Mouse (Mus musculus) right cerebral cortex, postnatal 4 days (tissue): Measurements from ENCODE around the gene Slc36a2.

Source experiments
- DNase-seq: peaks from one replicate; pipeline ENCODE4 v3.0.0-alpha.2; 2022

Slc36a2 gene

DNA sequence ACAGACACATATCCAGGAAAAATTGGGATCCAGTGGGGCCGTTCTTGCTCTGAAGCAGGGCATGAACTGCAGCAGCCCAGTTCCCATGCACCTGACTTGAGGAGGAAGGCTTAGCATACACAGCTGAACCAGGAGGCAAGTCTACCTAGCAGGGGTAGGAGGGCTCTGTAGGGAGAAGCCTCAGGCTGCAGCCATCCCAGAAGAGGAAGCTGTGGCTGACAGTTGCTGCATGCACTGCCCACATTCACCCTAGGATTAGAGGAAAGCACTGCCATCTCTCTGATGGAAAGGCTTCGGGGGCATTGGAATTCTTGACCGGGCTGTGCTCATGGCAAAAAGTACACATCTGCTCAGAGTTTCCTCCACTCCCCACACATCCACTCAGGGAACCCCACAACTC is 5.0 kb downstream of the Slc36a2 start:
- DNase-seq, result no peak

DNA sequence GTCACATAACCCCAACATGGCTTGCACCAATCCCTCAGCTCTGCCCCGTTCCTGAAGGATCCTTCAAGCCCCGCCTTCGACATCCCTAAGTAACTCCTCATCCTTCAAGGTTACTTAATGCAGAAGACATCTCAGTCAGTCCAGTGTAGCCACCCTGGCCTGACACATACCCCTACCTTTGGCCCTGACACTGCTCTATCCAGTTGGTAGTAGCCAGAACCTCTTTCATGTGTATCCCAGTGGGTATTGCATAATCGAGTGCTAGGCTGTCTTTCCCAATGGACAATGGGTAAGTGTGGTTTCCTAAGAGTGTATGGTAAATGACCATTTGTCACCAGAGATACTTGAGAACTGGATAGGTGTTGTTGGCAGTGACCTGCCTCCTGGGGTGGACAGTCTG is 6.0 kb downstream of the Slc36a2 start:
- DNase-seq, result no peak

DNA sequence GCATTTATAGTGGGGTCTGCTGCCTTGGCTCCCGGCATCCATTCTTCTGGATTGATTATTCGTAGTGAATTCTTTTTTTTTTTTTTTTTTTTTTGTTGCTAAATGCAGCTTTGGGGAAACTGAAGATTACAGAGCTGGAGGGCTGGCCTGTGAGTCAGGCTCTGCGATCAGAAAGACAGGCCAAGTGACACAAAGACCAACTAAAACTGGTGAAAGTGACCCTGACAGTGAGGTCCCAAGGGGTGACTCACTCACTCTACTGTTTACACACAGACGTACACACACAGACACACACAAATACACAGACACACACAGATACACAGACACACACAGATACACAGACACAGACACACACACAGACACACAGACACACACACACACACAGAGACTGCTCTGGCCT is 14.4 kb downstream of the Slc36a2 start:
- no peak for DNase-seq

DNA sequence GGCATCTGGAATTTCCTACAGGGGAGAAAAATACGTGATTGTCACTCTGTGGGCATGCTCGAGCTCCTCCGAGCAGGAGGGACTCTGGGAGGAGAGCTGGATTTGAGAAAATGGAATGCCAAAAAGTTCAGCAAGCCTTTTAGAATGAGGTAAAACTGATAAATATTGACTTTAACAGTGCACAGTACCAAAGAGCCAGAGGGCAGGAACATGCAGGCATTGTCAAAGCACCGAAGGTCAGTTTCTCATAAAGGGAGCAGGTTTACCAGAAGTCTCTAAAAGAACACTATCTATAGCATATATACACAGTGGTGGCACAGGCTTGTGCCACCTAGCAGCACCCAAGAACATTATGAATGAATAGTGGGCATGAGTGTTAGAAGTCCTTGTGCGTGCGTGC is 16.0 kb downstream of the Slc36a2 start:
- no peak for DNase-seq

DNA sequence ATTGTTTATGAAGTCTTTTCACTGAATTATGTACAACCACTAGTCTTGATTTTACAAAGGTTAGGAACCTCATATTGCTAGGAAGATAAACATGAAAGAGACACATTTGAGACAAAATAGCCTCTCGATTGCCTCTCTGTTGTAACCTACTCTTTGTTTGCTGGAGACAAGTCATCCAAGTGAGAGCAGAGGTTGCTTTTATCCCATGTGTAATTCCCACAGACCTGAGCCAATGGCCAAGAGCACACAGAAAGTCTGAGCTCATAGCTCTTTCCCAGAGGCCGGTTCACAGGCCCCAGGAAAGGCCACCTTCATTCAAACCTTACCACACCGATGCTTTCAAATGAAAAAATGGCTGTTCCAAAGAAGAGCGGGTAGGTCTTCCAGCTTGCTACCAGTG is 16.4 kb downstream of the Slc36a2 start:
- DNase-seq, result no peak

DNA sequence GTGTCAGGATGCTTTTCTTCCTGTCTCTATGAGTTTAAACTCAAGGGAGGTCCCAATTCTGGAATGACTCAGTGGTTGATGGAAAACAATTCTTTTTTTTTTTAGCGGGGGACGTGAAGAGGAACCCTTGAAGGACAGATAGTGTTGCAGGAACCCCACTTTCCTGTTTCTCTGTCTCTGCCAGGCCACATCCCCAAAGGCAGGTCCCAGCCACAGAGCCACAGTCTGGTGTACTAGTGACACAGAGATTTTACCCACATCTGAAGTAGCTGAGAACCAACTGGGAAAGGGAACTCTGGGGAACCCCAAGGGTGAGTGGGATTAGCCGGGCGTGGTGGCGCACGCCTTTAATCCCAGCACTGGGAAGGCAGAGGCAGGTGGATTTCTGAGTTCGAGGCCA is 19.1 kb downstream of the Slc36a2 start:
- no peak for DNase-seq

DNA sequence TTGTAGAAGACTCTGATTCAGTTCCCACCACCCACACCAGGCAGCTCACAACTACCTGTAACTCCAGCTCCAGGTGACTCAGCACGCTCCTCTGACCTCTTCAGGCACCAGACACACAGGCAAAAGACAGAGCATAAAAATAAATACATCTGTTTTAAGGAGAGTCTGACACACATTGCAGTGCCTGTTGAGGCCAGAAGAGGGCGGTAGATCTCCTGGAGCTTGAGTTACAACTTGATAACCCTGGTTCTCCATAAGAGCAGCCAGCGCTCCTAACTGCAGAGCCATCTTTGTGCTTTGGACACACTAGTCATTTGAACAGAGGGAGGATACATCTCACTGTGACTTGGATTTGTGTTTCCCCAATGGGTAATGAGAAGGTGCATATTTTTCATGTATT is 20.2 kb downstream of the Slc36a2 start:
- DNase-seq, result peak; percentile 7

DNA sequence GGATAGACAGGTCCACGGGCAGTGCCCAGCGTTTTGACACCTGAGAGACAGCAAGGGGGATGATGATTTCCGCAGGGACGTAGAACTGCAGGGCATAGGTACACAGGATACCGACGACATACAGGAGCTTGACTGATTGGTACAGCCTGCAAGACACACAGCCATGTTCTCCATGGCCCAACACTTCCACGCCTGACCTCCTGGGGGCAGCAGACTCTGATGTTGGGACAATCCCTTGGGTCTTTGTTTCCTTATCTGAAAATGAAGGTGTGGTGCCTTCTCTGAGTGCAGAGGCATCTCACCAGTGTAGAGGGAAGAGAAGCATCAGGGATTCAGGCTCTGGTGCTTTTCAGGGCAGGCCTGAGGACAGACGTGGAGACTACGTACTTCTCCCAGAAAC is 22.2 kb downstream of the Slc36a2 start:
- peak; percentile 27 for DNase-seq

DNA sequence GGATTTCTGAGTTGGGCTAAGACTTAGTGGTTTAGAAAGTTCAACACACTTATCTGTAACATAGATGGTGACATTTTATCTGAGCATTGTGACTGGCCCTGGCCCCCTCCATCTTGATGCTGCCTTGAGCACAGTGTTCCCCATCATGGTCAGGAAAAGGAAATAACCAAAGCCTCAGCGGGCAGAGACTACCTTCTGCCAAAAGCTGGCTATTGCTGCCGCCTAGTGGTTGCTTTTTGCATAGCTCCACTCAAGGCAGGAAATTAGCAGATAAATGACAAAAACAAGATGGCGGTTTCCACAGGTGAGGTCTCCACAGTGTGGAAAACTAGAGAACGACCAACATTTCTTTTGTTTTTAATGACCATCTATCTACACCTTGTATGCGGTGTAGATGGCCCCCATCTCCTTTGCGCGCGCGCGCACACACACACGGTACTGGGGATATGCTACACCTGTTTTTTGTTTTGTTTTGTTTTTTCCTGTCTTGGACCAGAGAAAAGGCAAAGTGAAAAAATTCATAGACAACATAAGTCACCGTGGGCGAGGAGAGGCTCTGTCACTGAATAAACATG is 26.0 kb downstream of the Slc36a2 start:
- DNase-seq, result peak; percentile 83

DNA sequence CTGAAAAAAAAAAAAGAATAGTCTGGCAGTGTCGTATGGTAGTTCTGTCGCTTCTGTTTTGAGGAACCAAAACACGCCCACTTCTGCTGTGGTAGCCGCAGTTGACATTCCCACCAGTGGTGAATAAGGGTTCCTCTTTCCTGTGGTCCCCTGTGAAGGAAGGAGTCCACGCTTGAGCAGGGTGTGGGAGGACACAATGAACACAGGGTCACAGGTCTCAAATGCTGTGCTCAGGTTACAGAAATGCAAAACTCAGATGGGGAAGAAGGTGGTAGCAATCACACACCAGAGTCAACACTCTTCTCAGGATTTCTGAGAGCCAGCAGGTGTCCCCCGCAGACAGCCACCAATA is 29.8 kb downstream of the Slc36a2 start:
- no peak for DNase-seq

DNA sequence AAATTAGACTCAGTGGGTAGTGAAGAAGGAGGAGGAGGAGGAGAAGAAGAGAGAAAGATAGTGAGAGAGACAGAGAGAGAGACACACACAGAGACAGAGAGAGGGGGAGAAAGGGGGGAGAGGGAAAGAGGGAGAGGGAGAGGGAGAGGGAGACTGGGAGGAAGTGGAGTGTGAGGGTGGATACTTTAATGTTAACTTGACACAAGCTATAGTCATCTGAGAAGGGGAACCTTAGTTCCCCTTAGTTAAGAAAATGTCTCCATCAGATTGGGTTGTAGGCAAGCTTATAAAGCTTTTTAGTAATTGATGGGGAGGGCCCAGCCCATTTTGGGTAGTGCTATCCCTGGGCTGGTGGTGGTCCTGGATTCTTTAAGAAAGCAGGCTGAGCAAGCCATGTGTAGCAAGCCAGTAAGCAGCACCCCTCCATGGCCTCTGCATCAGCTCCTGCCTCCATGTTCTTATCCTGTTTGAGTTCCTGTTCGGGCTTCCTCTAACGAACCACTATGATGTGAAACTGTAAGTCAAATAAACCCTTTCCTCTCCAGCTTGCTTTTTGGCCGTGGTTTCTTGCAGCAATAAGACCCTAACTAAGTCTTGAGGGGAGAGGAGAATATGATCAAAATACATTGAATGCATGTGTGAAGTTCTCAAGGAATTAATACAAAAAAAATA is 30.3 kb downstream of the Slc36a2 start:
- DNase-seq, result no peak

DNA sequence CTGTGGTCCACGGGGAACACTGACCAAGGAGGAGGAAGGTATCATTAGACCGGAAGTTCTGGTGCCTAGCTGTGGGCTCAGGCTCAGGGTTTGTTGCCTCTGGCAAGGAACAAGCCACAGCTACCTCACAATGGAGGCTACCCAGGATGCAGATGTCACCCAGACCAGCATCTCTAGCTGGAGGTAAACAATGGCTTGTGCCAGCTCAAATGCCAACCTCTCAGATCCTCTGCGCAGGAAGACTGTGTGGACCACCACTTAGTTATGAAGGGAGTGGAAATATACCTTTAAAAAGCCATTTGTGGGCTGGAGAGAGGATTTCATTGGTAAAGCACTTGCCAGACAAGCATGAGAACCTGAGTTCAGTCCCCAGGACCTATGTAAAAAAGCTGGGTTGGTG is 33.3 kb downstream of the Slc36a2 start, which contains the start of gene Slc36a3:
TSS of gene Slc36a3 (minus strand) at position 101 of the 400 bp plus-strand sequence.
- DNase-seq, result no peak

DNA sequence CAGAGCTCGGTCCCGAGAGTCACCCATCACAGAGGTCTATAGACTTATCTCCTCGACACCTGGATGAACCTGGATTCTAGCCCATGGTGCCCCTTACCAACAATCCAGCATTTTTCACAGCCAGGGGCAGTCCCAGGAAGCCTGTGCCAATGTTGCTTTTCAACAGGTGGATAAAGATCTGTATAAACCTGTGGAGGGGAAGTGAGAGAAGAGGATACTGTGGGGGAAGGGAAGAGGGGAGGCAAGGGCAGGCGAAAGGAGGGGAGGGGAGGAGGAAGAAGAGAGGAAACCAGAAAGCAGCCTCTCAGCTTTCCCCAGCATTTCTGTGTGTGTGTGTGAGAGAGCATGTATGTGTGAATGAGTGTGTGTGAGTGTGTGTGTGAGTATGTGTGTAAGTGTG is 36.4 kb downstream of the Slc36a2 start:
- DNase-seq, result no peak

DNA sequence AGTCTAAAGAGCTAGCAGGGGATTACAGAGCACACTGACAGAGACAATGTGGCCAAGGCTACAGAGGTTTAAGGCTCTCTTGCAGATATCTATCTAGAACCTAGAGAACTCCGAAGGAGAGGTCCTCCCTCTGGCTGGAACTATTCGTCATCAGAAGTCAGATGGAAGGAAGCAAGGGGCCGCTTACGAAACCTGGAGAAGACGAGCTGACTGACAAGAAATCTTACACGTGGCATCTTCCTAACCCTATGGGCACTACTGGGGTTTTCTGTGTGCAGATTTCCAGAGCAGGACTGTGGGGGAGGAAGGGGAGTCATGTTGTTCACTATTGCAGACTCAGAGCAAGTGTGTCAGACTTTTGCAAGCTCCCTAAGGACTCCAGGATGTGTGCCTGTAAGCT is 37.5 kb downstream of the Slc36a2 start:
- DNase-seq, result no peak

DNA sequence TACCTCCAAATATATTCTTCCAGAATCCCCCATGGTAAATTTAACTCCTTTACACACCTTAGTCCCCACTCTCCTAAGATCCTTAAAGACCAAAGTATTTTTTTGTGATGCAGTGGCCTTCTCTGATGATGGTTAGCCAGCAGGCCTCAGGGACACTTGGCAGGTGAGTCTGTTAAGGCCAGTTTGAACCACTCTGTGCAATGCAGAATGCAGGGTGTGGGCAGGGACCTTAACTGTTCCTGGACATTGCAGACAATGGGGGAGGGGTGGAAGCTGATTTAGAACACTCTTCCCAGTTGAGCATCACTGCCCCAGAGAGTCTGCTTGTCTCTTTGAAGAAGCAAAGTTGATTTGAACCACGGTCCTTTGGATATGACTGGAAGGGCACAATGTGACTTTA is 38.0 kb downstream of the Slc36a2 start:
- no peak for DNase-seq

DNA sequence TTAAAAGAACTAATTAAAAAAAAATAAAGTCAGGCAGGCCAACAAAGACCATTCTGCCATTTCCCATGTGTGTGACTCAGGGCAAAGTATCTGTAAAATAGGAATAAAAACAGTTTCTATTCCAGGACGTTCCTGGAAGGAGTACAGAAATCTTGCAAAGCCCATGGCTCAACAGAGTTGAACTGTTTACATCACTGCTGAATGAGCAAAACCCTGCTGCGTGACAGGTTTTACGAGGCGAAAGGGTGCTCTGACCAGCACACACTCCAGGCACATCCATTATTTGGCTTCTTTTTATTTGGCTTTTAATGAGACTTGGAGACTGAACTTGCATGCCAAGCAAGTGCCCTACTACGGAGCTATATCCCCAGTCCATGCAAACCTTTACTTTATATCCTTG is 40.9 kb downstream of the Slc36a2 start:
- no peak for DNase-seq

DNA sequence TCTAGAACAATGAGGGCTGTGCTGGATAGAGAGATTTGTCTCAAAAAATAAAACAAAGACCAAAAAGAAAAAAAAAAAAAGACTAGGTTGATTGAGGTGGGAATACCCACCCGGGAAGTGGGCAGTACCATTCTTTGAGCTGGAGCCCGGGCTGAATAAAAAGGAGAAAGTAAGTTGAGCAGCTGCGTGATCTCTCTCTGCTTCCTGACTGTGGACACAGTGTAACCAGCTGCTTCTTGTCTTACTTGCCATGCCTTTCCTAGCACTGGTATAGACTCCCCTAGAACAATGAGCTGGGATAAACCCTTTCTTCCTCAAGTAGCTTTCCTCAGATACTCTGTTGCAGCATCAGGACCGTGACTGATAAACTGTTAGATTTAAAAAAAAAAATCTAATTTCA is 43.4 kb downstream of the Slc36a2 start:
- no peak for DNase-seq

DNA sequence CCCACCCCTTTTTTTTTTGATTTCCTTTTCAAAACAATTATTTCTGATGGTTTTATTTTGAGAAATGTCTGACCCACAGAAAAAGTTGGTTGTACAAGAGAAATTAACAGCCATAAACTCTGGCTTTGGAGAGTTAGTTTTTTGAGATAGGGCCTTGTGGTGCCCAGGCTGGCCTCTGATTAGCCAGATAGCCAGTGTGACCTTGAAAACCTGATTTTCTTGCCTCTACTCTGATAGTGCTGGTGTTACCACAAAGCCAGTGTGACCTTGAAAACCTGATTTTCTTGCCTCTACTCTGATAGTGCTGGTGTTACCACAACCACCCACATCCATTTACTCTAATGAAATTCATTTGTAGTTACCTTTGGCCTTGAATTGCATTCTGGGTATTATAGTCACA is 47.2 kb downstream of the Slc36a2 start:
- no peak for DNase-seq

DNA sequence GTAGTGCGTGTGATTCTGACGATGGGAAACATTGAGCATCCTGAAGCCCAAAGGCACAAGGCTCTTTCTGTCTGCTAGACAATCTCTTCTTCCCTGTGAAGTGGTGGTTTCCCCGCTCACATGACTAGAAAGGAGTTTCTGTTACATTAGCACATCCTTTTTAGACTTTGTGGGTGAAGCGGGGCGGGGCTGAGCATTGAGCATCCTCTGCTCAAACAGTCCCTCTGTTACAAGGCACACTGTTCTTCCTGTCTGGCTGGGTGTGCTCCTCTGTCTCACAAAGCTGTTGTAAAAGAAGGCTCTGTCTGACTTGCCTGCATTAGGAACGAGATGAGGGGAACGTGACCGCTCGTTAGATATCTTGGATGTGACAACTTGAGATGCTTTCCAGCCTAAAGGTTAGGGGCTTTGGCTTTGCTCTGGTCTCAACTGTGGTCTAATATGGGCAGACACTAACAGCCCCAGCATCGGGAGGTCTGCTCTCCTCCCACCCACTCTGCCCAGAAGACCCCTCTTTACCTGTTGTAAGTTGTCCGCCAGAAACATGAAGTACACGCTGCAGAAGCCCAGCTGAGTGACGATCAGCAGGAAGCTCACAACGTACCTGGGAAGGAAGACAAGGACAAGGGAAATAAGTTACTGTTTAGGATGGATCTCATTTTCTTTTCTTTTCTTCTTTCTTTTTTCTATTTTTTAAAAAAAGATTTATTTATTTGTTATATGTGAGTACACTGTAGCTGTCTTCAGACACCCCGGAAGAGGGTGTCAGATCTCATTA is 47.9 kb downstream of the Slc36a2 start:
- DNase-seq, result no peak

DNA sequence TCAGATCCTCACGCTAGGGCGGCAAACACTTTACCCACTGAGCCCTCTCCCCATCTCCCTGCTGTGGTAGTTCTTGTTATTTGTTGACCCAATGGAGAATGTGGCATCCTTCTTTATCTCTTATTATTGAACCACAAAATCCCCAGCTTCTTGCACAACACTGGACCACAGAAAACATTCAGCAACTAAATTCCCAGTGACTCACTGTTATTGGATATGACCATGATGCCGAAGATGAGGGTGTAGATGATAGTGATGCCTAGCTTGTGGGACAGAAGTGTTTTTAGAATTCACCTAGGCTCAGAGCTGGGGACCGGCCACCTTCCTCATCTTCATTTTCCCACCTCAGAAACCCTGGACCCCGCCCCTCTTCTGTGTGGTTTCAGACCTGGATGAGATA is 50.0 kb downstream of the Slc36a2 start:
- no peak for DNase-seq

DNA sequence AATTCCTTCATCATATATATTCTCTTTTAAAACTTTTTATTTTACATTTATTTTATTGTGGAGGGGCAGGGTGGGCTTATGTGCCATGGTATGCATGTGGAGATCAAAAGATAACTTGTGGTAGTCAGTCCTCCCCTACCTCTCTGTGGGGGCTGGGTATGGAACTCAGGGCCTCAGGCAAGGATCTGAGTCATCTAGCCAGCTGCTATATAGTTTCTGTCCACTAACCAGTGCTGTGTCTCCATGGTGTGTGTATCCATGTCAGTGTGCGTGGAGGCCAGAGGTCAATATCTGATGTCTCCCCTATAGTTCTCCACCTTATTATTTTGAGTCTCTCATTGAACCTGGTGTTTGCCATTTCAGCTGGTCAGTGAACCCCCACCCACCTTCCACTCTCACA is 50.5 kb downstream of the Slc36a2 start:
- no peak for DNase-seq

DNA sequence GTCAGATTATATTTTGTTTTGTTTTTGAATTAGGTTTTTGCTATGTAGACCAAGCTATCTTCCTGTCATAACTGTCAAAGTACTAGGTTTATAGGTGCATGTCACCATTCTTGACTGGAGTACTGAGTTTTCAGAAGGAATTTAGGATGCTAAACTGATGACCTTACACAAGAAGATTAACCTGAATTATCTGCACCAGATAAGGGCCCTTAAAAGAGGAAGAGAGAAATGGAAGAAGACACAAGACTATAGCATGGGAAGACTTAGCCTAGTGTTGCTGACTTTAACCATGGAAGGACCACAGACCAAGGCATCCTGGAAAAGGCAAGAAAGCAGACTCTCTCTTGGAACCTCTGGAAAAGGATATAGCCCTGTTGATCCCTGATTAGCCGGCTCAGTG is 51.7 kb downstream of the Slc36a2 start:
- no peak for DNase-seq

DNA sequence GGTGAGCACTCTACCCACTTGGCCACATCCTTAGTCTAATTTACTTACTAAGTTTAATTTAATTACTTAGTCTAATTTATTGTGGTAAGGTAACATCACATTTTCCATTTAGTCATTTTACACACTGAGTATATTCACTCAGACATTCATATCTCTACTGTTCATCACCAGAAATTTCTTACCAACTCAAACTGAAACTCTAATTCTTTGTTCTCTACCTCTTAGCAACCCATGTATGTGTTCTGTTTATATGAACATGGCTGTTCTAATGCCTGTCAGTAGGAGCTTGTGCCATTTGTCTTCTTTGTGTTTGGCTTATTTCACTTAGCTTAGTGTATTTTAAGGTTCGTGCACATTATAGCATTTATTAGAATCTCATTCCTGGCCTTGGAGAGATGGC is 52.9 kb downstream of the Slc36a2 start:
- no peak for DNase-seq

DNA sequence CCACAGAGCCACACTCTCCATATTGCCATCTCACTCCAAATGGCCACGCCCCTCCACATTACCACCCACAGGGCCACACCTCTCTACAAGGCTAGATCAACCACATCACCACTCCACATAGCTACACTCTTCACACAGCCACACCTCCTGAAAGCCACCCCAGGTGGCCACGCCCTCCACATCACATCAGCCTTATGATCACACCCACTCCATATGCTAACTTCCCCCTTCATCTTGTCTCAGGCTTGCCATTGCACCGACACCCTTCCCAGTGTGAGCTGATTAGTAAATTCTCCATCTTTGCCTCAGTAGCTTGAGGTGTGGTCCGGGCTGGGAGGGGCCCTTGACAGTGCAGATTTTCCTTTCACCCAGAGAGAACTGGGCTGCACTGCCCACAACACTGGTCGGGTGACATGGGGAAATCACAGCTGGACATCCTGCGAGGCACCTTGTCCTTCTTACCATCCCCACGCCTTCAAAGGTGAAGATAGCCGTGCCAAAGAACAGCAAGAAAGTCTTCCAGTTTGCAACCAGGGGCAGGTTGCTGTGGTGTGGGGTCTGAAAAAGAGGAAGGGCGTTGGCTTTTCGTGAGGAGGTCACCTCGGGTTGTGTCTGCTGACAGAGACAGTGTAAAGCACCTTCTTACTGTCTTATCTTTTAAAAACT is 53.7 kb downstream of the Slc36a2 start:
- no peak for DNase-seq
